Mouse (Mus musculus): ENCODE results near the gene Celf5.
"Not testable (repeated sequence)": the region's sequence is repeated elsewhere in the genome, so short reads cannot be mapped to it uniquely, and the experiment has no call there.

Gene Celf5

GRCm38 (mm10) chr10:81452237-81452946 is 30.1 kb downstream of the Celf5 start:
- DNase-seq (ENCODE audit: low spot score) = no peak

DNA sequence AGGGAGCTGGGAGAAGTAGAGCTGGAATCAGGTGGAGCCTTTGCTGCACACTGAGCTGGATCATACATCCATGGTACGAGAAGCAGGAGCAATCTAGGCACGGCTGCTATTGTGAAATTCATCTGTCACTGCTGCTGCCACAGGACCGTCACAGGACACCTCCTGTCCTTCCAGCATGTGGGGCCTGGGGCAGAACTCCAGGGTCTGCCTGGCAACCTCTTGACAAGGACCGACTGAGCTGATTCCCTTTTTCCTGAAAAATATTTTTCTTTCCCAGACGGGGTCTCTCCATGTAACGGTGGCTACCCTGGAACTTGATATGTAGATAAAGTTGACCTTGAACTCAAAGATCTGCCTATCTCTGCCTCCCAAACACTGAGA is 31.2 kb downstream of the Celf5 start:
- no peak for DNase-seq (ENCODE audit: low spot score)

GRCm38 (mm10) chr10:81450641-81451364 is 31.7 kb downstream of the Celf5 start:
- DNase-seq (ENCODE audit: low spot score) = no peak

- DNase-seq (ENCODE audit: low spot score) = peak; percentile 77
Measured at GRCm38 (mm10) chr10:81450140-81450539, 32.4 kb downstream of the Celf5 start.

- DNase-seq (ENCODE audit: low spot score) = not testable (repeated sequence)
Measured at GRCm38 (mm10) chr10:81445516-81445915, 37.0 kb downstream of the Celf5 start.

- no peak for DNase-seq (ENCODE audit: low spot score)
Measured at GRCm38 (mm10) chr10:81441019-81441418, 41.5 kb downstream of the Celf5 start.

DNA sequence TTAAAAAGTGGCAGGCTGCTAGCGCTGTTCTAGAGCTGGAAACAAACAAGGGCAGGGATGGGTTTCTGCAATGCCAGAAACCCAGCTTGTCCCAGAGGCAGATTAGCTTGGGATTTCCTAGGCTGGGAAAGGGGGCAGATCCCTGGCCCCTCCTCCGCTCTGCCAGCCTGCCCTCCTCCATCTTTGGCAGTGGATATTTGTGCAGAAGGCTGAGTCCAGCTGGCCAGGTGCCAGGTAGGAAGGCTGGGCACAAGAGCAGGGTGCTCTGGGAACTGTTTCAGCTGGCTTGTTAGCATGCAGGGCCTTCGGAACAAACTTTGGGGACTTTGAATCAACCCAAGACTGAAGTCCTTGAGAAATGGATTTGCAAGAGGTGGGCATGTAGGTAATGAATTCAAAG is 47.1 kb downstream of the Celf5 start:
- DNase-seq (ENCODE audit: low spot score) = peak; percentile 81

DNA sequence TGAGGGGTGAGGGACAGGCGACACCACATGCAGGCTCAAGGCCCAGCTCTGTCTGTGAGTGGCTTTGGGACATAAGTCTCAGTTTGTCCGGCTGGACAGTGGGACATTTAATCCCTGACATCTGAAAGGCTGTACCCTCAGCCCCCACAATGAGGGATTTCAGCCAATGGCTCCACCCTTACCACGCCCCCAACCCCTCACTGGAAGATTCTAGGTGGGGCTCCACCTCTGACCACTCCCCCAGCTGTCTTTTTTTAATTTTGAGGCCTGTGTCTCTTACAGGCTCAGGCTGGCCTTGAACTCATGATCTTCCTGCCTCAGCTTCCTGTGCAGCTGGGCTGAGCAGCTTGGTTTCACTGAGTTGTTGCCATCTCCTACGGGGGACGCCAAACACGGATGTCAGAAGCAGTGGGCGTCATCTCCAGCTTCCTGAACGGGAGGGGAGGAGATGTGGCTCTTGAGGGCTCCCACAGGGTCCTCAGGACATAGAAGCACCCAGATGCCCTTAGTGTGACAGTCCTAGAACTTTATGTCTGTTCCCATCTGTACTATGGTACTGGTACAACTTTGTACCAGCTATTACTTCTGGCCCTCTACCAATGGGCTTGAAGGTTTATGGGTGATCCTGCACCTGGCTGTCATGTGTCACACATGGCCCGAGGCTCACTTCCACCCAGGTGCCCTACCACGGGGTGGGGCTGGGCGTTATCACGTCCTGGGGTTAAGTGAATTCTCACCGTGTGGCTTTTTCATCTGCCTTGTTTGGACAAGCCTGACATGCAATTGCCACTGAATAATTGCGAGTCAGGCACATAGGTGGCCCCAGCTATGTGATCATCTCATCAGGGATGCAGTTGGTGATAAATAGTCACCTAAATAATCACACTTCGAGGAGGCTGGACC is 47.9 kb downstream of the Celf5 start:
- peak; percentile 55 for DNase-seq (ENCODE audit: low spot score)

DNA sequence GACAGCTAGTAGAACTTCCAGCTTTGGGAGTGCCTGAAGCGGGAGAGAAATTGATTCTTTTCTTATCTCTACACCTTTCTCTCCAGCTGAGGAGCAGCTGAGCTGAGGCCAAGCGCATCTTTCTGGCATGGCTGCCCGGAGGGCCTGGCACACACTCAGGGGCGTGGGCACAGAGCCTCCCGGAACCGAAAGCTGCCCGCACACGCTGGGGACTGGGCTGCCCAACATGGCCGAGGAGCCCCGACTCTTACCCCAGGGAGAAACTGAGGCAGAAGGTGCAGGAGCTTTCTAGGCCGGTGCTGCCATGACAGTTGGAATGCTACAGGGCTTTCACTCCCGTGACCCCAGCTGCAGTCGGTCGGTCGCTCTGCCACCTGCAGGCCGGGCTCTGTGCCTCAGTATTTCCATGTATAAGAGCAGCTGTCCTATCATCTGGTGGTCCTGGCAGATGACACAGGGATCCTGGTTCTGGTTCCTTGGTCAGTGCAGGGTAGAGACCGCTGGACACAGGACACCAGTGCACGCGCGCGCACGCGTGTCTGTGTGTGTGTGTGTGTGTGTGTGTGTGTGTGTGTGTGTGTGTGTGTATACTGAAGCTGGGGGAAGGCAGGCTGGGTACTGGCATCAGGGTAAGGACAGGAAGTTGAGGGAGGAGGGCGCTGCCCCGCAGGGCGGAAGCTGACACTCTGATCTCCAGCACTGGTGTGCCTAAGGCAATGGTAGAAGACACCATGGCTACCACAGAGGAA is 48.8 kb downstream of the Celf5 start:
- DNase-seq (ENCODE audit: low spot score) = peak; percentile 42

- DNase-seq (ENCODE audit: low spot score) = peak; percentile 92
Measured at GRCm38 (mm10) chr10:81432868-81433262, 49.6 kb downstream of the Celf5 start.

DNA sequence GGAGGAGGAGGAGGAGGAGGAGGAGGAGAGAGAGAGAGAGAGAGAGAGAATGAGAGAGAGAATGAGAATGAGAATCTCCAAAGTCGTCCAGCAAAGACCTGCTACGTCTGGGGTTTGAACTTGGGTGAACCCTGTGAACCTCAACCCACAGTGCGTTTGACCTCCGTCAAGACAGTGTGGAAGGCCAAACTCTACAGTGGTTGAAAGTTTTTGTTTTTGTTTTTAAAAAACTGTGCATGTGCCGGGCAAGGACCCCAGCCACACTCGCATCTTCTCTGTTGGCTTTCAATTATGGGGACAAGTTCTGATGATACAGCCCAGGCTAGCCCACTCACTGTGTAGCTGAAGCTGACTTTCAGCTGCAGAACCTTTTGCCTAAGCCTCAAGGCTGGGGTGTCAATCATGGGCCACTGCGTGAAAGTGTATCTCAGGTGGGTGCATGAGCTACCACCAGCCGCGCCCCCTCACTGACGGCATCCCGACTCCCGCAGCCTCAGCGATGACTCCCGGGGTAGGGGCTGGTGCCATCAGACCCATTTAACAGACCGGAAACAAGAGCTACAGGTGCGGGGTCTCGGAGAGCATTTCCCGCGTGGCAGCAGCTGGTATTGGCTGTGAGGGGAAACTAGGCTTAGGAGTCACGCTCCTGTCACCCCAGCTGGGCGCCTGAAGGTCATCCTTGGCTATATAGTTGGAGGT is 50.2 kb downstream of the Celf5 start:
- peak; percentile 38 for DNase-seq (ENCODE audit: low spot score)

GRCm38 (mm10) chr10:81431526-81432168 is 50.9 kb downstream of the Celf5 start:
- peak; percentile 75 for DNase-seq (ENCODE audit: low spot score)

DNA sequence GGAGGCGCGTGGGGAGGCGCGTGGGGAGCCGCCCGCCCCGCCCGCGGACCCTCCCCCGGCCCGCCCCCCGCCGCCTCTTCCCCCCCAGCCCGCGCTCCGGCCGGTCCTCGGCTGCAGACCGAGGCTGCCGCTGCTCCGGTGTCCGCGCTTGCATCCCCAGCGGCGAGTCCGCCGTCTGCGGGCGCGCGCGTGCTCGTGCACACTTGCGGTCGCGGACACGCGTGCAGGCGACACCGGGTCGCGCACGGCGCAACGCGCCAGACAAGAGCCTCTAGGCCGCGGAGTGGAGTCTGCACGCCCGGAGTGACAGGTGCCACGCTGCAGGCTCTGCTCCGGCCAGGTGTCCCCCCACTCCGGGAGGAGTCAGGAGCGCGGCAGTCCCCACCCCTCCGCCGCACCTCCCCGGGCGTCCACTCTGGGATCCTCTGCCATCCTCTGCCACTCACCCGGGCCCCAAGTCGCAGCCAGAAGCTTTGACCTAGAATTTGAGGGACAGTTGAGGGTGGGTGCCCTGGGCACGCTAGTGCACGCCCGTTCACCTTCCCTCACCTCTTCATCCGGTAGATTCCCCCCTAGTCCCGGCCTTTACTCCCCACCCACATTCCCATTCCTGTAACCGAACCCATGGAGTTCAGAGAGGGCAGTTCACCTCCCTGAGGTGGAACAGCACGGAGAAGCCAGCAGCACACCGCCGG is 51.5 kb downstream of the Celf5 start:
- peak; percentile 72 for DNase-seq (ENCODE audit: low spot score)

DNA sequence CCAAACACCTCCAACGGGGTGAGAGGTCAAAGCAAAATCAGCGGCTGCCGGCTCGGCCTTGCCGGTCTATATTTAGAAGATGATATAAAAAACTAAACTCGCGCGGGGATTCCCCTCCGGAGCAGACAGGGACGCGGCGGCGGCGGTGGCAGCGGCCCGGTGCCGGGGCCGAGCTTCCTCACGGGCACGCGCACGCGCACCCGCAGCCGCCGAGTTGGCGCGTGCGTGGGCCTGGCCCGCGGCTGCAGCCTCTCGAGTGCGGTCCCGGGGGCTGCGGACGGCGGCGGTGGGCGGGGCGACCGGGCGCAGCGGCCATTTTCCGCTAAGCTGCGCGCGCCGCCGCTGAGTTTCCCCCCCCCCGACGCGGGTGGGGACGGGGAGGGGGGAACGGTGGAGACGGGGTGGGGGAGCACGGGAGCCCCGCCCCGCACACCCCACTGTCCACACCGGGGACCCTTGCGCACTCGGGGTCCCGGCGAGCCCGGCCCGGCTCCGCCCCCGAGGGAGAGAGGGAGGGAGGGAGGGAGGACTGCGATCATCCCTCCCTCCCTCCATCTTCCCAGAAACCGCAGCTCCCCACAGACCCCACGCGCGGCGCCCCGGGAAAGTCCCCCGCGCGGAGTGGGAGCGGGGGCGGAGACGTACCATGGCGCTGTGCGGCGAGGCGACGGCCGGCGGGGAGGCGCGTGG is 52.2 kb downstream of the Celf5 start:
- peak; percentile 81 for DNase-seq (ENCODE audit: low spot score)

DNA sequence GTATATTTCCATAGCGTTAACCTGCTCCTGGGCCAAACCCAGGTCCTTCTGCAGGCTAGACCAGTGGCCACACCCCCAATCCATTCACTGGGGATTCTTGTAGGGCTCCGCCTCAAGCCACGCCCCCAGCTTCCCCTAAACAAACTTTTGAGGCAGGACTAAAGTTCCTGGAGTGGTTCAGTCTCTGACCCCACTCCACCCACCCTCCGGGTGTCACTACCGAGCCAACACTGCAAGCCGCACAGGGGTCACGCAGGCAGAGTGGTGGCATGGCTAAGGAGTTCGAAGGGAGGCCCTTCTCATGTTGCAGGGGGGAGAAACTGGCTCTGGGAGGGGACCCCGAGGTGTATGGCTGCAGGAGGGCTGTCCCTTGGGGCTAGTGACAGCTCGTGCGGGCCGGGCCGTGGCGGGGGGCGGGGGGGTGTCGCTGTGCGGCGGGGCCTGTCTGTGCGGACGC is 52.9 kb downstream of the Celf5 start:
- DNase-seq (ENCODE audit: low spot score) = peak; percentile 87

DNA sequence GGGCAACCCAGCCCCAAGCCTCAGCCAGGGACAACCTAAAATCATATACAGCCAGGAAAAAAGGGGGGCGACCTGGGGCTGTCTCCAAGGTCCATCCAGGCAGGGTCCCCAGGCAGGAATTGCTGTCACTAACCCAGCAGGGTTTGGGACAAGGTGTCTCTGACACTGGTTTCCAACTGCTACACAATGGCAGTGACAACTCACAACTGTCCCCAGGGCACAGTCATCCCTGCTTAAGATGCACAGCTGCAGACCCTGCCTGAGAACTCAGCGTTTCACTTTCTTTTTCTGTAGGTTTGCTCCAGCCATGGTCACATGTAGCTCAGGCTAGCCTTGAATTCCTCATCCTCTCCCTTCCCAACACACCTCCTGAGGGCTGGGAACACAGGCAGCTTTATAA is 53.4 kb downstream of the Celf5 start:
- DNase-seq (ENCODE audit: low spot score) = peak; percentile 16

GRCm38 (mm10) chr10:81428507-81428870 is 54.0 kb downstream of the Celf5 start:
- DNase-seq (ENCODE audit: low spot score) = no peak

GRCm38 (mm10) chr10:81427804-81428506 is 54.6 kb downstream of the Celf5 start:
- DNase-seq (ENCODE audit: low spot score) = peak; percentile 12

GRCm38 (mm10) chr10:81427327-81427726 is 55.2 kb downstream of the Celf5 start:
- peak; percentile 11 for DNase-seq (ENCODE audit: low spot score)
